Mouse (Mus musculus) limb, embryonic 12.5 days (tissue): Measurements from ENCODE around the gene Med8. TPM values are rescaled to one million over a fixed set of nuclear protein-coding genes. Genes with fewer than 3 reads are reported as not detected.

Source experiments
- ATAC-seq: fragments of 200-750 bp; cut with Nextera tagmentation; 2 replicates; pipeline ENCODE4 v1.8.0; 2017; ENCODE audit warnings: low read depth, moderate TSS enrichment; ENCODE audit not compliant: insufficient number of reproducible peaks, insufficient read depth, low FRiP score, low TSS enrichment
- H3K27ac ChIP-seq: fragments of 300-500 bp; sonication (generic); 2 replicates; pipeline ENCODE4 v1.5.1; 2016; ENCODE audit warnings: mild to moderate bottlenecking, moderate library complexity
- H3K27me3 ChIP-seq: fragments of 300-500 bp; sonication (generic); 2 replicates; pipeline ENCODE4 v1.6.1; 2016; ENCODE audit warnings: mild to moderate bottlenecking, moderate library complexity
- H3K36me3 ChIP-seq: fragments of 300-500 bp; sonication (generic); 2 replicates; pipeline ENCODE4 v1.6.1; 2016; ENCODE audit warnings: mild to moderate bottlenecking, moderate library complexity
- H3K4me1 ChIP-seq: fragments of 300-500 bp; sonication (generic); replicated peaks from 2 replicates; pipeline ENCODE4 v1.6.1; 2016
- H3K4me2 ChIP-seq: fragments of 300-500 bp; sonication (generic); 2 replicates; pipeline ENCODE4 v1.6.1; 2016; ENCODE audit warnings: mild to moderate bottlenecking, moderate library complexity
- H3K4me3 ChIP-seq: fragments of 300-500 bp; sonication (generic); replicated peaks from 2 replicates; pipeline ENCODE4 v1.5.1; 2016; ENCODE audit warnings: mild to moderate bottlenecking
- H3K9ac ChIP-seq: fragments of 300-500 bp; sonication (generic); replicated peaks from 2 replicates; pipeline ENCODE4 v1.6.1; 2016; ENCODE audit warnings: mild to moderate bottlenecking, moderate library complexity
- H3K9me3 ChIP-seq: fragments of 300-500 bp; sonication (generic); 2 replicates; pipeline ENCODE4 v1.6.1; 2016; ENCODE audit warnings: mild to moderate bottlenecking, moderate library complexity
- WGBS: fragments of 180-500 bp; shearing (Covaris S2); methylation state at CpG from one replicate; pipeline ENCODE4 v1.1.7; 2016; 5-methylcytosine and 5-hydroxymethylcytosine counted together
- polyA plus RNA-seq: library from polyadenylated mRNA; unstranded; fragments of >200 nt; fragmentation: Nextera tagmentation; extraction: Ambion mirVana; gene quantifications from 2 replicates; pipeline ENCODE4 v1.2.1, GENCODE M21; 2016

Med8 gene
- polyA plus RNA-seq, result 116 and 127 TPM in 2 replicates

DNA sequence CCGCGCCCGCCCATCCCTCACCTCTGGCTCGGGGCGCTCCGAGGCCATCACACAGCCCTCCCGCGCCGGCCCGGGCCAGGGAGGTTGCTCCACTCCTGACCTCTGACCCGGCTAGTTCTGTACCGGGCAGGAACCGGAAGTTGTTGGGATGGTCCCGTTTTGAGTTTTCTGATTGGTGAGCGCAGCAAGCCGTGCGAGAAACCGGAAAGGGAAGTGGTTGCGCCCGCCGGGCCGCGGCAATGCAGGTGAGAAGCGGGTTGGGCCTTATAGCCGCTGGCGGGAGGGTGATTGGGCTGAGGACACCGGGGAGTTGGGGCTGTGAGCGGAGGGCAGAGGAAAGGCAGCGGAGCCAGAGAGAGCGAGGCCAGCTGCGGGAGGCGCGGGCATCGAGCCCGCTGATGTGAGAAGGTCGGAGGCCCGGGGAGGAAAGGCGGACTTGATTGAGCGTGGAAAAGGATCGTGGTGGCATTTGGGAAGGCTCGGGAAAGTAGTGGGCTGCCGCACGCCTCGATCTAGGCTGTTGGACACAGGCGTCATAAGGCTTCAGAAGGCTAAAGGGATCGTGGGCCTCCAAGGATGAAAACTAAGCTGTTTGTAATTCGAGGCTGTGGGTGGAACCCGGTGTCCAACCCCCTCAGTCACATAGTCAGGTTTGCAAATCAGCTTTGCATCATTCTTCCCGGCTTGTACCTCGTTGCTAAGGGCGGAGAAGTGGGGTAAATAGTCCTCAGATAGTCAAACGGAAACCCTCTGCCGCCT is at the start of gene Med8, which contains the start of gene Szt2:
Gene Med8, plus strand, starts transcription at position 196 of the 759 bp plus-strand sequence.
Gene Szt2, minus strand, starts transcription at position 132 of the 759 bp plus-strand sequence.
- ATAC-seq, result peak; percentile 84
- Histone ChIP-seq H3K9me3 (no peaks in the 10 kb centered on the region), H3K36me3 (peaks cover 48% of the 10 kb centered on the region), H3K4me1 (peaks cover 16% of the 10 kb centered on the region), H3K9ac (peak within 1 kb of the TSS; percentile 88), H3K27ac (peak within 1 kb of the TSS; percentile 66), H3K27me3 (no peaks in the 10 kb centered on the region), H3K4me3 (peak within 1 kb of the TSS; percentile 92), H3K4me2 (peak within 1 kb of the TSS; percentile 89)
- 1% methylated on average over 53 of the region's 53 CpGs for WGBS

DNA sequence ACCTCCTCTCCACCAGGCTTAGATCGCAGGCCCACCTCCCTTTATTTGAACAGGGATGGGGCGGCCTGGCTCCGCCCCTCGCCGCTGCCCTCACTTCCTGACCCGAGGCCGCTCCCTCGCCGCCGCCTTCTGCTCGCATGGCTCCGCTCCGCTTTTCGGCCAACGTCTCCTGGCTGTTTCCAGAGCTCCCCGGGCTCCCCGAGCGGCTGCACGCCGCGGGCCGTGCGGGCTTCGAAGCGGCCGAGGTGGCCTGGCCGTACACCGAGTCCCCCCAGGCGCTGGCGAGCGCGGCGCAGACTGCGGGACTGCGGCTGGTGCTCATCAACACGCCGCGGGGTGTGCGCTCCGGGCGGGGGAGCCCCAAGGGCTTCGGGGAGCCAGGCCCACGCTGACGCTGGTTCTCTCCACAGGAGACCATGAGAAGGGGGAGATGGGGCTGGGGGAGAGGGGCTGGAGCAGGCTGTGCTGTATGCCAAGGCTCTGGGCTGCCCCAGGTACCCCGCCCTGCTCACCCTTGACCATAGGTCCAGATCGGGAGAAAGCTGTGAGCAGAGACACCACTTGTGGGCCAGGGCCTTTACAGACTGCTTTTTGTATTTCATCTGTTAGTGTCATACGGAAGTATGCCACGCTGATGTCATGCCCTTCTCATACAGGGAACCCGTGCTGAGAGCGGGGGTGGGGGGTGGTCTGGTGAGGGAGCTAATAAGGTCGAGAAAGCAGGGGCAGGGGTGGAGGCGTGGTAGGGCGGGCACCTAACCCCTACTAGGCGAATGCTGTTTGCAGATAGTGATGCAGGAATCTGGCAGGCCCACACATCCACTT is 49.0 kb upstream of the Med8 start:
- peaks cover 37% of the 10 kb centered on the region for H3K36me3 ChIP-seq
- ATAC-seq, result peak; percentile 75
- H3K9me3 ChIP-seq, result no peaks in the 10 kb centered on the region
- H3K4me1 ChIP-seq, result peaks cover 12% of the 10 kb centered on the region
- peak overlapping the region; percentile 89 for H3K4me2 ChIP-seq
- H3K27ac ChIP-seq, result peak overlapping the region; percentile 95
- under 1% methylated on average over 54 of the region's 54 CpGs for WGBS
- peak overlapping the region; percentile 84 for H3K9ac ChIP-seq
- H3K4me3 ChIP-seq, result peak overlapping the region; percentile 73
- no peaks in the 10 kb centered on the region for H3K27me3 ChIP-seq

DNA sequence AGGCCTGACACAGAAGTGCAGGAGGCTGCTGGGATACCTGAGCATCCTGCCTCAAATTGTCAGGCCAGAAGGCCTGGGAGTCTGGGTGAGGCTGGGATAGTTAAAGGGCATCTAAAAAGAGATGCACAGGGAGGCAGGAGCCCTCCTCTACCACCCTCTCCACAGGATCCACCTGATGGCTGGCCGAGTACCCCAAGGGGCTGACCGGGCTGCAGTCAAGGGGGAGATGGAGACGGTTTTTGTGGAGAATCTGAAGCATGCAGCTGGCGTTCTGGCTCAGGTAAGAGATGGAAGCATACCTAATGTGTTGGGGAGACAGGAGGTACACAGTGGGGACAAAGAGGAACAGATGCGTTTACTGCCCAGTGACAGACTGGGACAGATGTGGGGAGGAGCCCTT is 47.7 kb upstream of the Med8 start:
- peaks cover 51% of the 10 kb centered on the region for H3K36me3 ChIP-seq
- H3K27me3 ChIP-seq, result no peaks in the 10 kb centered on the region
- H3K4me1 ChIP-seq, result peaks cover 12% of the 10 kb centered on the region
- no peak overlapping the region for H3K27ac ChIP-seq
- no peaks in the 10 kb centered on the region for H3K9me3 ChIP-seq
- ATAC-seq, result no peak
- no peak overlapping the region for H3K4me3 ChIP-seq
- no peak overlapping the region for H3K4me2 ChIP-seq
- WGBS, result 89% methylated on average over 5 of the region's 5 CpGs
- H3K9ac ChIP-seq, result no peak overlapping the region

DNA sequence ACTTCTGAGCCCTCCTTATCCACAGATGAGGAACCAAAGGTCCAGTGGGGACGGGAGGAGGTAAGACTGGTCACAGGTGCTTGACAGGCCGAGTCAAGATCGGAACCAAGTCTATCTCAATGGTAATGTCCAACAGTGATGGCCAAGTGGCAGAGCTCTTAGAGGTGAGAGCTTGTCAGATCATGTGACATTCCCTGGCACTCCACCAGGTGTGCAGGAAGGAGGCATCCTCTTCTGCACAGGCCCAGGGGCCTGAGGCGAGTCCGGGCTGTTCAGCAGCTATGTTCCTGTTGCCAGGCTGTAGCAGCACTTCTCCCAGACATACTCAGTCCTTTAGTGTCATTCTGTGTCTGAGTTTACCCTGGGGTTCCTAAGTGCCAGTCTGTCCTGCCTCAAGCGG is 46.3 kb upstream of the Med8 start:
- no peaks in the 10 kb centered on the region for H3K27me3 ChIP-seq
- no peaks in the 10 kb centered on the region for H3K9me3 ChIP-seq
- H3K4me3 ChIP-seq, result no peak overlapping the region
- H3K9ac ChIP-seq, result no peak overlapping the region
- no peak overlapping the region for H3K27ac ChIP-seq
- peaks cover 12% of the 10 kb centered on the region for H3K4me1 ChIP-seq
- peaks cover 61% of the 10 kb centered on the region for H3K36me3 ChIP-seq
- H3K4me2 ChIP-seq, result no peak overlapping the region
- no peak for ATAC-seq
- 92% methylated on average over 6 of the region's 6 CpGs for WGBS

DNA sequence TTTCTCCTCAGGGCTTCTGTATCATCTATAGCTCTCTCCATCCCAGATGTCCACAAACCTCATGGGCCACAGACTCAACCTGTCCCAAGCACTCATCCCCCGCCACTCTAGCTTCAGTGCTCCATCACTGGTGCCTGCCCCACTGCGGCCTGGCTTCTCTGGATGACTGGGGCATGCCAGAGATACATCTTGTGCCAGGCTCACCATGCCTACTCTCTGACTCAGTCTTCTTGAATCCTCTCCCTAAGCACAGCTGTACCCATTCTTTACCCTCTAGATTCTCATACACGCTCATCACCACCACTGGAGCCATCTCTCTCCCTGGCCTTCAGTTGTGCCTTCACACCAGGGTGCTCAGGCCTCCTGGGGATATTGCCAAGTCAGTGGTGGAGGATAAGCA is 45.2 kb upstream of the Med8 start:
- peaks cover 12% of the 10 kb centered on the region for H3K4me1 ChIP-seq
- H3K27ac ChIP-seq, result no peak overlapping the region
- H3K9ac ChIP-seq, result no peak overlapping the region
- H3K9me3 ChIP-seq, result no peaks in the 10 kb centered on the region
- H3K4me3 ChIP-seq, result no peak overlapping the region
- no peaks in the 10 kb centered on the region for H3K27me3 ChIP-seq
- H3K36me3 ChIP-seq, result peaks cover 72% of the 10 kb centered on the region
- ATAC-seq, result no peak
- 95% methylated on average over 3 of the region's 3 CpGs for WGBS
- no peak overlapping the region for H3K4me2 ChIP-seq

DNA sequence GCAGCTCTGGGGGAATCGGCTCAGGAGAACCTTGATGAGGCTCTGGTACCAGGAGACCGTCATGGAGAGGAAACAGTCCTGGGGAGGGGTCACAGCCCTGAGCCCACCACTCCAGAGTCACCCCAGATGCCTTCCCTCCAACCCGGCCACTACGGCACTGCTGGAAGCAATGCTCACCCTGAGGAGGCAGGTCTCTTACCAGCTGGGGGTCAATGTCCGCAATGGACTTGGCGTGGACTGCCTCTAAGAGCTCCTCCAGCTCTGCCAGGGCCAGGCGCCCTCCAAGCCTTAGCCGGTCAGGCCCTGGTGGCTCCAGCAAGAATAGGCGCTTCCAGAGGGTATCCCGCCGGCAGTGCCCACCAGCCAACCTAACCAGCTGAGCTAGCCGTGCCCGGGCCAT is 44.5 kb upstream of the Med8 start:
- ATAC-seq, result no peak
- Histone ChIP-seq H3K9ac (no peak overlapping the region), H3K4me3 (no peak overlapping the region), H3K9me3 (no peaks in the 10 kb centered on the region), H3K36me3 (peaks cover 79% of the 10 kb centered on the region), H3K27ac (no peak overlapping the region), H3K27me3 (no peaks in the 10 kb centered on the region), H3K4me2 (no peak overlapping the region), H3K4me1 (peaks cover 9% of the 10 kb centered on the region)
- WGBS, result 95% methylated on average over 13 of the region's 13 CpGs

DNA sequence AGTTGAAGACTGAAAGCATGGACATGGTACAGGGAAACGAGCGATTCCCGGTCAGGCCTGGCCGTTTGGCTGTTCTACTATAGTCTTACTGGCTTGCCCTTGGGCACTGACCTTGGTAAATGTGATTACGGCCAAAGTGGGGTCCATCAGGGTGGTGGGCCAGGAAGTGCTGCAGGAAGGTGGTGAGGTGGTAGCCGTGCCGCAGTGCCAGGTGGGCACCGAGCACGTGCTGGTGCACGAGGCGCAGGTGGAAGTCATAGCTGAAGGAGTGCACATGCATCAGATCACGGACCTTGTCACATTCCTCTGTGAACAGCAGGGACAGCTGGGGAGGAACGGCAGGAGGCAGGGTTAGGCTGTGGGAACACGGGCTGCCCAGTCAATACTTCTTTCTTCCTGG is 43.1 kb upstream of the Med8 start:
- no peak overlapping the region for H3K4me3 ChIP-seq
- H3K27ac ChIP-seq, result no peak overlapping the region
- H3K9ac ChIP-seq, result no peak overlapping the region
- no peak overlapping the region for H3K4me2 ChIP-seq
- ATAC-seq, result no peak
- 91% methylated on average over 14 of the region's 14 CpGs for WGBS
- peaks cover 93% of the 10 kb centered on the region for H3K36me3 ChIP-seq
- peaks cover under 1% of the 10 kb centered on the region for H3K4me1 ChIP-seq
- no peaks in the 10 kb centered on the region for H3K9me3 ChIP-seq
- no peaks in the 10 kb centered on the region for H3K27me3 ChIP-seq

DNA sequence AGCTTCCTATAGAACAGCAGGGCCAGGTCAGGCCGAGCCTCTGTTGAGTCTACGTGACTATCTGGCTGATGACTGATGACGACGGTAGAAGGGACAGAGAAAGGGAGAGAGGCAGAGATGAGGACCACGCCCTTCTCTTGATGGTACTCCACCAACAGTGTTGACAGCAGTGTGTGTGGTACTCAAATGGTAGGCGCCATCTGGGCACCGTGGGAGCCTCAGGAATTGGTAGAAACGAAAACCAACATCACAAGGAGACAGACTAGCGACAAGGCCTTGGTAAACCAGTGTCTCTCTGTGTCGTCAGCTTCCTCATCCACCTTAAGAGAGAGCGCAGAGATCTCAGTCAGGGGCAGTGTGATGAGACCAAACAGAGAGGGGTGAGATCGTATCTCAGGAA is 41.6 kb upstream of the Med8 start:
- no peaks in the 10 kb centered on the region for H3K9me3 ChIP-seq
- no peak overlapping the region for H3K9ac ChIP-seq
- no peak overlapping the region for H3K4me2 ChIP-seq
- 89% methylated on average over 12 of the region's 12 CpGs for WGBS
- no peak for ATAC-seq
- no peak overlapping the region for H3K27ac ChIP-seq
- H3K4me3 ChIP-seq, result no peak overlapping the region
- H3K4me1 ChIP-seq, result no peaks in the 10 kb centered on the region
- peaks cover 94% of the 10 kb centered on the region for H3K36me3 ChIP-seq
- no peaks in the 10 kb centered on the region for H3K27me3 ChIP-seq

DNA sequence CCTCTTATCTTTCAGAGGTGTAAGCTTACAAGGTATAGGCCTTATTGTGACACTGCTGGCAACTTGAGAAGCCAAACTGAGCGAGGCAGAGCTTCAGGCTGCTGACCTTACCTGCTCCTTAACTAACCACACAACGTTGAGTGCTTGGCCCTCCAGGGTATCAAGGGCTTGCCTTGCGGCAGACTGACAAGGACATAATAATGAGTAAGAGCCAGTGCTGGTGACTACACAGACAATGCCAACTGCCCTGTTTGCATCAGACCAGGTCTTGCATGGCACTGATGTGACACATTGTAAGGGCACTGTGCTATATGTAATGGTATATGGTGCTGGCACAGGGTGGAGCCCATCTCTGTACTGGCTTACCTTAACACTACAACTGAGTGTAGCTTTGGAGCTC is 40.5 kb upstream of the Med8 start:
- H3K27ac ChIP-seq, result no peak overlapping the region
- H3K4me1 ChIP-seq, result no peaks in the 10 kb centered on the region
- H3K4me2 ChIP-seq, result no peak overlapping the region
- no peak for ATAC-seq
- H3K9ac ChIP-seq, result no peak overlapping the region
- H3K9me3 ChIP-seq, result no peaks in the 10 kb centered on the region
- H3K27me3 ChIP-seq, result no peaks in the 10 kb centered on the region
- 87% methylated on average over 3 of the region's 3 CpGs for WGBS
- no peak overlapping the region for H3K4me3 ChIP-seq
- peaks cover 94% of the 10 kb centered on the region for H3K36me3 ChIP-seq

DNA sequence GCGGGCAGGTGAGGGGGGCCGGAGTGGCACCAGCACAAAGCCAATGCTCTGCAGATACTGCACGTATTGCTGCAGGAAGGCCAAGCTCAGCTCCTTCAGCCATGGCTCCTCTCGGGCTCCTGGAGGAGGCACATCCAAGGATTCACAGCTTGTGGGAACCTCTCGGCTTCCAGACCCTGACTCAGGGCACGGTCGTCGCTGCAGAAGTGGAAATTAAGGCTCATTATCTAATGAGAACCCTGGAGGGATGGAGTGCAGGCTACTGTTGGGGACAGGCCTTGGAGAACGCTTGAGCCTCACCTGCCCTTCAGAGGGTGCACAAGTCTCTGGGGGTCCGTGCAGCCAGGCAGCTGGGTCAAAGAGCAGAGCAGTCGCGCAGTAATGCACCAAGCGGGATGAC is 37.3 kb upstream of the Med8 start:
- no peaks in the 10 kb centered on the region for H3K4me1 ChIP-seq
- peaks cover 95% of the 10 kb centered on the region for H3K36me3 ChIP-seq
- no peak overlapping the region for H3K4me2 ChIP-seq
- H3K9me3 ChIP-seq, result no peaks in the 10 kb centered on the region
- WGBS, result 93% methylated on average over 13 of the region's 13 CpGs
- H3K27me3 ChIP-seq, result no peaks in the 10 kb centered on the region
- no peak overlapping the region for H3K4me3 ChIP-seq
- no peak for ATAC-seq
- H3K27ac ChIP-seq, result no peak overlapping the region
- no peak overlapping the region for H3K9ac ChIP-seq

DNA sequence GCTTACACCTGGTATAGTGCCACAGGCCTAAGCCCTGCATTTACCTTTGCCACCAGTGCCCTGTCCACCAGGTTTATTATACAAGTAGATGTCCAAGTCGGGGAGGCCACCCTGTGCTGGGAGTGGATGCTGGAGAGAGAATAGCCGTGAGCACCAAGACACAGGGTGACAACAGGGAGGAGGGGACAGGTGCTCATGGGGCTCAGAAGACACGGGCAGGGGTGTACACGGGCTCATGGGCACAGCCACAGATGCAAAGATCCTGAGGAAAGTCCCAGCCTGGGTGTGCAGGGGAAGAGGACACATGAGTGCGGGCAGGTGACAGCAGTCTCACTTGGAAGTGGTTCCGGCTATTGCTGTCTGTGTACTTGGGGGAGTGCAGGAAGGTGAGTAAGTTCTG is 33.1 kb upstream of the Med8 start:
- H3K4me1 ChIP-seq, result no peaks in the 10 kb centered on the region
- no peak for ATAC-seq
- WGBS, result 94% methylated on average over 6 of the region's 6 CpGs

More for the DNA sequence above, 33.1 kb upstream of the Med8 start:
- no peaks in the 10 kb centered on the region for H3K9me3 ChIP-seq
- no peak overlapping the region for H3K4me3 ChIP-seq
- H3K27ac ChIP-seq, result no peak overlapping the region
- no peak overlapping the region for H3K9ac ChIP-seq
- H3K27me3 ChIP-seq, result no peaks in the 10 kb centered on the region
- no peak overlapping the region for H3K4me2 ChIP-seq
- H3K36me3 ChIP-seq, result peaks cover 94% of the 10 kb centered on the region
